In the genomic region with DNA sequence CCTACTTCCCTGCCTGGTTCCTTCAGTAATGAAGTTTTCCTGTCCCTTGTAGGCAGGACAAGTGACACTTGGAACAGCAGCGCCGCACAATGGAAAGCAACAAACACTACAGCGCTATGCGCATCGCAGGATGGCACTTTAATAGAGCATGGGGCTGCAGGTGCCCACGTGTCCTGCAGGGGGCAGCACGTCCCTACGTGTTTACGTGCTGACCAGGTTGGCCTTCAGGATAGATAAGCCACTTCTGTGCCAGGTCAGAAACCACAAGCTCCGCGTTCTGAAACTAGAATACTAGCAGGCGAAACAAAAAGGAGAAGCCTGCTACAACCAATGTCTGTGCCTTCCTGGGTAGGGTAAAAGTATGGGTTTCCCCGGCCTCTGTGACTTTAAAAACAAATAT, we compare ENCODE assay signal across 8 mouse cellular contexts. TPM values are rescaled to one million over a fixed set of nuclear protein-coding genes. Genes with fewer than 3 reads are reported as not detected.
A peak's percentile ranks its signal among the peaks of the same experiment; 100 is the strongest.
DNase-seq lines count a peak whose midpoint lies in the region; ATAC-seq and TF ChIP-seq lines count a peak whose summit lies in the region.

No protein-coding gene starts in this region.

- no peaks in the 10 kb centered on the region for H3K27me3 ChIP-seq in midbrain, embryonic 14.5 days (ENCODE audit: control insufficient read depth, insufficient read depth, low read length)
- no peaks in the 10 kb centered on the region for H3K27me3 ChIP-seq in midbrain, embryonic 13.5 days
- no peaks in the 10 kb centered on the region for H3K27me3 ChIP-seq in kidney, embryonic 16.5 days (ENCODE audit: insufficient read depth, low read length)
- no peaks in the 10 kb centered on the region for H3K27me3 ChIP-seq in liver, embryonic 11.5 days (replicated peaks; ENCODE audit: control insufficient read depth, insufficient read depth, low read length)

- no peak overlapping the region for H3K4me3 ChIP-seq in midbrain, embryonic 14.5 days (replicated peaks; ENCODE audit: low read depth, low read length)
- no peak overlapping the region for H3K4me3 ChIP-seq in midbrain, embryonic 13.5 days (replicated peaks)
- H3K4me3 ChIP-seq in gastrocnemius, adult 2 months: no peak overlapping the region
- no peak overlapping the region for H3K4me3 ChIP-seq in kidney, embryonic 16.5 days (ENCODE audit: low read length)
- no peak overlapping the region for H3K4me3 ChIP-seq in liver, embryonic 11.5 days (ENCODE audit: low read depth, low read length)

- peak; percentile 72 for TF ChIP-seq CTCF in gastrocnemius, adult 2 months (IDR thresholded peaks at IDR 0.05)

- 19% methylated on average over 13 of the region's 13 CpGs for WGBS in midbrain, embryonic 14.5 days
- WGBS in midbrain, embryonic 13.5 days: 21% methylated on average over 13 of the region's 13 CpGs
- 24% methylated on average over 13 of the region's 13 CpGs for WGBS in kidney, embryonic 16.5 days
- WGBS in liver, embryonic 11.5 days: 14% methylated on average over 13 of the region's 13 CpGs

- H3K9me3 ChIP-seq in midbrain, embryonic 14.5 days (ENCODE audit: control insufficient read depth, low read length): no peaks in the 10 kb centered on the region
- H3K9me3 ChIP-seq in midbrain, embryonic 13.5 days: no peaks in the 10 kb centered on the region
- H3K9me3 ChIP-seq in kidney, embryonic 16.5 days (ENCODE audit: low read length): no peaks in the 10 kb centered on the region
- H3K9me3 ChIP-seq in liver, embryonic 11.5 days (ENCODE audit: control insufficient read depth, low read length): no peaks in the 10 kb centered on the region

- H3K27ac ChIP-seq in midbrain, embryonic 14.5 days (replicated peaks; ENCODE audit: low read depth, low read length): no peak overlapping the region
- no peak overlapping the region for H3K27ac ChIP-seq in midbrain, embryonic 13.5 days
- no peak overlapping the region for H3K27ac ChIP-seq in gastrocnemius, adult 2 months
- H3K27ac ChIP-seq in kidney, embryonic 16.5 days (ENCODE audit: low read length): no peak overlapping the region
- H3K27ac ChIP-seq in liver, embryonic 11.5 days (ENCODE audit: low read depth, low read length): no peak overlapping the region

- DNase-seq in midbrain, embryonic 14.5 days: peak; percentile 75
- DNase-seq in cerebellum, adult 9-10 months: peak; percentile 65
- DNase-seq in gastrocnemius, adult 2 months: peak; percentile 63
- peak; percentile 67 for DNase-seq in liver, embryonic 11.5 days (ENCODE audit: low spot score)
- peak; percentile 37 for DNase-seq in ovary, adult 18-20 months (ENCODE audit: low spot score)
- peak; percentile 77 for DNase-seq in thymus, postnatal 0 days (ENCODE audit: low spot score)

- no peak overlapping the region for H3K4me2 ChIP-seq in midbrain, embryonic 14.5 days (ENCODE audit: low read length)
- no peak overlapping the region for H3K4me2 ChIP-seq in midbrain, embryonic 13.5 days (replicated peaks)
- no peak overlapping the region for H3K4me2 ChIP-seq in kidney, embryonic 16.5 days (replicated peaks; ENCODE audit: low read depth, low read length)
- peak overlapping the region; percentile 29 for H3K4me2 ChIP-seq in liver, embryonic 11.5 days

- no peak for ATAC-seq in midbrain, embryonic 14.5 days (ENCODE audit: low FRiP score, low TSS enrichment)
- ATAC-seq in midbrain, embryonic 13.5 days: no peak
- peak; percentile 67; the same call in 1 of the 2 replicates for ATAC-seq in kidney, embryonic 16.5 days (ENCODE audit: low FRiP score, low TSS enrichment)
- 0 out of 2 replicates have a peak, but pooled peaks have one; percentile 56 for ATAC-seq in liver, embryonic 11.5 days (replicated peaks; ENCODE audit: low FRiP score)

- H3K9ac ChIP-seq in midbrain, embryonic 14.5 days (replicated peaks; ENCODE audit: low read length): no peak overlapping the region
- no peak overlapping the region for H3K9ac ChIP-seq in midbrain, embryonic 13.5 days (replicated peaks)
- no peak overlapping the region for H3K9ac ChIP-seq in kidney, embryonic 16.5 days (replicated peaks; ENCODE audit: low read length)
- no peak overlapping the region for H3K9ac ChIP-seq in liver, embryonic 11.5 days (ENCODE audit: low read depth, low read length)

- intact Hi-C loops in gastrocnemius, adult 2 months (cut with DNase I): no loop called here

- no peaks in the 10 kb centered on the region for H3K4me1 ChIP-seq in midbrain, embryonic 14.5 days (ENCODE audit: control insufficient read depth, insufficient read depth, low read length)
- peaks cover 4% of the 10 kb centered on the region; the same call in 1 of the 2 replicates for H3K4me1 ChIP-seq in midbrain, embryonic 13.5 days (replicated peaks)
- peaks cover 8% of the 10 kb centered on the region; the same call in 1 of the 2 replicates for H3K4me1 ChIP-seq in kidney, embryonic 16.5 days (ENCODE audit: insufficient read depth, low read length)
- H3K4me1 ChIP-seq in liver, embryonic 11.5 days (replicated peaks; ENCODE audit: control insufficient read depth, insufficient read depth, low read length): no peaks in the 10 kb centered on the region; the same call in 1 of the 2 replicates

- H3K36me3 ChIP-seq in midbrain, embryonic 14.5 days (ENCODE audit: control insufficient read depth, insufficient read depth, low read length): no peaks in the 10 kb centered on the region
- H3K36me3 ChIP-seq in midbrain, embryonic 13.5 days: no peaks in the 10 kb centered on the region
- no peaks in the 10 kb centered on the region for H3K36me3 ChIP-seq in kidney, embryonic 16.5 days (ENCODE audit: insufficient read depth, low read length)
- no peaks in the 10 kb centered on the region for H3K36me3 ChIP-seq in liver, embryonic 11.5 days (ENCODE audit: control insufficient read depth, insufficient read depth, low read length)

RNA-seq across cellular contexts. Expression of gene Scd4, which starts 30.6 kb away (rescaled TPM):
- 0.11 and 0.19 TPM in 2 replicates for polyA plus RNA-seq in midbrain, embryonic 14.5 days (2014; fragmentation: Nextera tagmentation; extraction: Ambion mirVana)
- polyA plus RNA-seq in midbrain, embryonic 13.5 days (2015; fragmentation: Nextera tagmentation; extraction: Ambion mirVana): 0.08 TPM in 2 replicates
- under 1 TPM in 1 of 2 experiments, not detected in 1; 0.13 TPM for total RNA-seq in gastrocnemius, adult 2 months (2021)
- 0.12 and 0.17 TPM in 2 replicates for polyA plus RNA-seq in kidney, embryonic 16.5 days (2015; fragmentation: Nextera tagmentation; extraction: Ambion mirVana)
- 0.06 and 0.16 TPM in 2 replicates for polyA plus RNA-seq in liver, embryonic 11.5 days (2014; fragmentation: Nextera tagmentation; extraction: Ambion mirVana)
- 0.18 TPM in 2 replicates for polyA plus RNA-seq in thymus, postnatal 0 days (2015; fragmentation: Nextera tagmentation; extraction: Ambion mirVana)

RNA-seq across cellular contexts. Expression of gene Scd1, which starts 44.1 kb away (rescaled TPM):
- 5.9 and 6.8 TPM in 2 replicates for polyA plus RNA-seq in midbrain, embryonic 14.5 days (2014; fragmentation: Nextera tagmentation; extraction: Ambion mirVana)
- polyA plus RNA-seq in midbrain, embryonic 13.5 days (2015; fragmentation: Nextera tagmentation; extraction: Ambion mirVana): 3.5 and 5.0 TPM in 2 replicates
- 10 to 100 TPM; 10.9 to 33.9 TPM for total RNA-seq in gastrocnemius, adult 2 months (2021)
- 3.1 and 3.3 TPM in 2 replicates for polyA plus RNA-seq in kidney, embryonic 16.5 days (2015; fragmentation: Nextera tagmentation; extraction: Ambion mirVana)
- 11.0 and 12.0 TPM in 2 replicates for polyA plus RNA-seq in liver, embryonic 11.5 days (2014; fragmentation: Nextera tagmentation; extraction: Ambion mirVana)
- polyA plus RNA-seq in thymus, postnatal 0 days (2015; fragmentation: Nextera tagmentation; extraction: Ambion mirVana): 1.0 and 1.5 TPM in 2 replicates

Comparison
In these comparisons a context has a peak if more than half of its experiments do, and no peak if none do; other contexts are left out.
1. ATAC-seq: peak in kidney, embryonic 16.5 days (single experiment) and liver, embryonic 11.5 days (single experiment); none in midbrain, embryonic 14.5 days (single experiment) and midbrain, embryonic 13.5 days (single experiment).
2. Peak in every context shown above with its lines, with median percentiles within 50 percentile points of each other: DNase-seq.